Mouse (Mus musculus): ENCODE results near the gene Sptssb.

The Sptssb gene

GRCm38 (mm10) chr3:69859858-69860588, at the start of gene Sptssb:
Gene Sptssb, minus strand, starts transcription at chr3:69859940.
- no peak for DNase-seq (ENCODE audit: low spot score)

DNA sequence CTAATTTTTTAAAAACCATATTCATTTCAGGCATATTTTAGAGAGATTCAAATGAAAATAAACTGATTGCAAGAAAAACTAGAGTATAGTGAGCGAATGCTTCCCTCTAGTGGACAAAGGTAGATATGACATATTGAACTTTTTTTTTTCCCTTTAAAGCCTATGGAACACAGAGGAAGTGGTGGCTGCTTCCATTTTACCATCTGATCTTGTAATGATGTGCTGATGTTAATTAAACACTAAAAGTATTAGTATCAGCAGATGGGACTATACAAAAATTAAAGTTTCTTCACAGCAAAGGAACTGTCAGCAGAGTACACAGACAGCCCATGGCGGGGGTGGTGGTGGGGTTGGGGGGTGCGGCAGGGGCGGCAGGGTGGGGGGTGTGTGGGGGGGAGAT, 48.3 kb upstream of the Sptssb start:
- no peak for DNase-seq (ENCODE audit: low spot score)

GRCm38 (mm10) chr3:69907564-69907963, 47.8 kb upstream of the Sptssb start:
- DNase-seq (ENCODE audit: low spot score) = no peak

GRCm38 (mm10) chr3:69902787-69903477, 43.2 kb upstream of the Sptssb start:
- no peak for DNase-seq (ENCODE audit: low spot score)

GRCm38 (mm10) chr3:69902382-69902781, 42.6 kb upstream of the Sptssb start:
- no peak for DNase-seq (ENCODE audit: low spot score)

DNA sequence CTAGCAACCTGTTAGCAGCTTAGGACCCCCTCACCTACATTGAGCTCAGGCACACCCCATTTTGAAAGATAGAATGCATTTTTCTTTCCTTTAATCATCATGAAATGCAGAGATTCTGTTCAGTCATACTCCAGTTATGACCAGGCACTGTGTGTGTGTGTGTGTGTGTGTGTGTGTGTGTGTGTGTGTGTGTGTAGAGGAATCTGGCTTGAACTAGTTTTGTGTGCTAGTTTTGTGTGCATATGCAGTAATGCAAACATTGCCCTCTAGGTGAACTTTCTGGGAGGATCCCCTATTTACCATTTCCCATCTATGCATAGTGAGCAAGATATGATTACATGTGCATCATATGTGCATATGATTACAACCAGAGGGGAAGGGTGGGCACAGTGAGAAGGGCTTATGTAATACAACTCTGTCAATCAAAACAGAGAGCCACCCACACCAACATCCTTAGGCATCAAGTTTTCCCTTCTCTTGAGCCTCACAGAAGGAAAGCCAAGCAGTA, 42.2 kb upstream of the Sptssb start:
- DNase-seq (ENCODE audit: low spot score) = no peak

- no peak for DNase-seq (ENCODE audit: low spot score)
Observed at GRCm38 (mm10) chr3:69900335-69900734, 40.6 kb upstream of the Sptssb start.

DNA sequence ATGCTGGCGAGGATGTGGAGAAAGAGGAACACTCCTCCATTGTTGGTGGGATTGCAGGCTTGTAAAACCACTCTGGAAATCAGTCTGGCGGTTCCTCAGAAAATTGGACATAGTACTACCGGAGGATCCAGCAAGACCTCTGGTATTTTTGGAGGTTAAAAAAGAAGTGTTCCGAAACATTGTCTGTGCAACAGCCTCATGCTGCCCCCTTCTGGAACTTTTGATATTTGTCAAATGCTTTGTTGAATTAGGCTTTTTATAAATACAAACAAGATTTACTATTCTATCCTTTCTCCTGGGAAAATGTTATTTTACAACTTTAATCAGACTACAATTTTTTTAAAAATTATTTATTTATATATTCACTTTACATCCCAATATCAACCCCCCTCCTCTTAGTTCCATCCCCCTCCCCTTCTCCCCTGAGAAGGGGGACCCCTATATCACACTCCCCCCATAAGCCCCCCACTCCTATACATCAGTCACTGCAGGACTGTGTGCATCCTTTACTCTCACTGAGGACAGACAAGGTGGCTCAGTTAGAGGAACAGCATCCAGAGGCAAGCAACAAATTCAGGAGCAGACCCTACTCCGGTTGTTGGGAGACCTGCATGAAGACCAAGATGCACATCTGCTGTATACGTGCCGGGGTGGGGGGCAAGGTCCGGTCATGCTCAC, 38.3 kb upstream of the Sptssb start:
- DNase-seq (ENCODE audit: low spot score) = peak; percentile 21

- DNase-seq (ENCODE audit: low spot score) = no peak
Observed at GRCm38 (mm10) chr3:69895516-69895915, 35.8 kb upstream of the Sptssb start.

GRCm38 (mm10) chr3:69892187-69893094, 32.7 kb upstream of the Sptssb start:
- DNase-seq (ENCODE audit: low spot score) = no peak

GRCm38 (mm10) chr3:69885866-69886265, 26.1 kb upstream of the Sptssb start:
- no peak for DNase-seq (ENCODE audit: low spot score)

- DNase-seq (ENCODE audit: low spot score) = no peak
Observed at GRCm38 (mm10) chr3:69883710-69884109, 24.0 kb upstream of the Sptssb start.

GRCm38 (mm10) chr3:69877538-69877937, 17.8 kb upstream of the Sptssb start:
- DNase-seq (ENCODE audit: low spot score) = no peak

DNA sequence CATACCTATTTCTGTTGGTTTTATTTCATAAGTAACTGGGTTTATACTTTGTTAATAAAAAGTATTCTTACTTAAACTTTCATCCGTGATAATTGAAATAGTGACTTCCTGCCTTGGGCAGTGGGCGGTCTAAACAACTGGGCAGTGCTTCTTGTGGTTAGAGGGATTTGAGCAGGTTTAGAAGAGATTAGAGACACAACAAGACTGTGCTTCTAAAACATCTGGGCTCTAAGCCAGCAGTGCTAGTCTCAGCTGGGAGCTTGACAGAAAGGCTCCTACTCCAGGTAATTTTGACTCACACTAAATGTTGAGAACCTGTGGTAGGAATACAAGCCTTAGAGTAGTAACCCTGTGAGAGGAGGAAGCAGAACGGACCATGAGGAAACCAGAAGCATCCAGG, 15.0 kb upstream of the Sptssb start:
- DNase-seq (ENCODE audit: low spot score) = no peak

DNA sequence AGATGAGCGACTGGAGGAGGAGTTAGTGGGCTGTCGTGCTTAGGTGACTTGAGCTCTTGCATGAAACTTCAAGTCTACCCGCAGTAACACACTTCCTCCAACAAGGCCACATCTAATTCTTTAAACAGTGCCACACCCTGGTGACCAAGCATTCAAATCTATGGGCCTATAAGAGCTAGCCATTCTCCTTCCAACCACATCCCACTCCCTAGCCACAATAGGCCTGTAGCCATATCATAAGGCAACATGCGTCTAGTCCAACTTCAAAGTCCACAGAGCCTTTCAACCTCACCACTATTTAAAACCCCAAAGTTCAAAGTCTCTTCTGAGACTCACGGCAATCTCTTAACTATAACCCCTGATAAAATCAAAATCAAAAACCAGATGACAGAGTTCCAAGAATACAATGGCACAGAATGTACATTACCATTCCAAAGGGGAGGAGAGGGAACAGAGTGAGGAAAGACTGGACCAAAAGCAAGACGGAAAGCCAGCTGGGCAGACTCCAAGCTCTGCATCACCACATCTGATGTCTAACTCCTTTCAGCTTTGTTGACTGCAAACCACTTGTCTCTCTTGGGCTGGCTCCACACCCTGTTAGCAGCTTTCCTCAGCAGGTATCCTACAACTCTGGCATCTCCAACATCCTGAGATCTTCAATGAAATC, 13.1 kb upstream of the Sptssb start:
- DNase-seq (ENCODE audit: low spot score) = no peak

DNA sequence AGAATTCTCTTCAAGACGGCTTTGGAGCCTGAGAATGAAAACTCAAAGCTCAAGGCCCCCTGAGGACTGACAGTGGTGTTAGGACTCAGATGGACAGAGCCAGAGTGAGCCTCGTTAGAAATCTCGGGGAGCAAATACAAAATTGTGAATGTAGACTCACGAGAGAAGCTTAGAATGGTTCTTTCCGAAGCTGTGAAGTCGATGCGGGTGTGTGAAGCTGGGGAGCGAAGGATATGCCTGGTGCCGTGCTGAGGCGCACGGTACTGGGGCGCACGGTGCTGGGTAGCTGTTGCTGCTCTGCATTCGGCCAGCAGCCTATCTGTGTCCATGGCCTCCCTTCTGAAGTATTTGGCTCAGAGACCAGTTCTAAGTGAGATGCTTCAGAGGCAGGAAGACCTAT, 11.4 kb upstream of the Sptssb start:
- DNase-seq (ENCODE audit: low spot score) = no peak

GRCm38 (mm10) chr3:69869702-69870101, 10.0 kb upstream of the Sptssb start:
- no peak for DNase-seq (ENCODE audit: low spot score)

- DNase-seq (ENCODE audit: low spot score) = no peak
Observed at GRCm38 (mm10) chr3:69861789-69862395, 2.2 kb upstream of the Sptssb start.

DNA sequence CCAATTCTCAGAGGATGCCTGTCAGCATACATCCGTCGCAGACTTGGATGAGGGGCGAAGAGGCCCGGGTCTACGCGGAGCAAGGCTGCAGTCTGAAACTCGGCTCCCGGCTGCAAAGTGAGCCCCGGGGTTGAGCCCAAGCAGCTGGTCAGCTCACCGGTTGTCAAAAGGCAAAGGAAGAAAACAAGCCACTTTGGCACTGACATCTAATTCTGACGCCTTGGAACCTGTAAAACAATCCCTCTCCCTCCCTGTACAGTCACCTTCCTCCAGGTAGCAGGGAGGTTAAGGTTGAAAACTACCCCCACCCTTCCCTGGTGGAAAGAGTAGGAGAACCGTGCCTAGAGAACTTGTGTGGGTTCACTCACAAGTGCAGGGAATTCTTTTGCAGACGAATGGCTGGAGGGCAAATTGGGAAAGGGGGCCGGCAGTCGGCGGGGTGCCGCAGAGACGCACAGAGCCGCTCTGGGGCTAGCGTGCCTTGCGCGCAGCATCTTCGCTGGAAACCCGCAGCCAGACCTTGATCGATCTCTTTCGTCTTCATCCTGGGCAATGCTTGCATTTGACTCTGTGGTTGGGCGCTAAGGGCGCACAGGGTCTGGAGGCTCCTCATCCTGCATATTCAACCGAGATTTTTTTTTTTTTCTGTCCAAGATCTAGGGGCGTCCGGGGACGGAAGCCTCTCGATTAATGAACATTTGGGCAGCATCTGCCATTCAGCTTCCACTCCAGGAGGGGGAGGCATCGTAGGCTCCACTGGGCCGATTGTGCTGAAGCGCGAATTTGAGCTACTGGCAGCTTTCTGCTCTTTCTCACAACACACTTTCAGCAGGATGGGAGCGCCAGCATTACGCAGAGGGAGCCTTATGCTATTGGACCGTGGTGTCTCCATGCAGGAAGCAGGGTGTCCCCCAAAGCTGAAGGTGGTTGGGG, 1.1 kb upstream of the Sptssb start:
- DNase-seq (ENCODE audit: low spot score) = no peak

DNA sequence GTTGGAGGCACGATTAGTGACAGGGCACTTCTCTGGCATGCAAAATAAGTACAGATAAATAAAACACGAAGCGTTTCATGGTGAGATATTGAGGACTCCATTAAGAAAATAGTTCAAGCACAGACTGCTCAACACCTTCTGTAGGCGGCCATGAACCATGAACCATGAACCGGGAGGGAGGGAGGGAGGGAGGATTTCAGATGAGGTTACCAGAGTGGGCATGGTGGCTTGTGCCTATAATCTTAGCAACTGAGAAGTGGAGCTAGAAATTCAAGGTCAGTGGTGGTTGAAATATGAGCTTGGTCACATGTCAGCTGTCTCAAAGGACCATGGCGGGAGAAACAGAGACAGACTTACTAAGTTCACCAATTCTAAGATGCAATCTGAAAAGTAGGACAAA, 20.3 kb downstream of the Sptssb start:
- no peak for DNase-seq (ENCODE audit: low spot score)

All from ovary, postnatal 14 days (tissue).